Comparison of ENCODE assay signal across 25 mouse cellular contexts in genomic region chr14:71326521-71327105, GRCm38 (mm10).
DNase-seq lines count a peak whose midpoint lies in the region; ATAC-seq lines count a peak whose summit lies in the region.
"Had no signal": no experiment of that assay in that cellular context is flagged by ENCODE, and none has a peak within 500 bp of the region (broad histone marks: within the 10 kb centered on the region; RNA-seq: fewer than 3 reads in every experiment).

No protein-coding gene starts in this region.

- H3K9ac ChIP-seq in forebrain, embryonic 12.5 days, result no peak overlapping the region
- H3K9ac ChIP-seq: forebrain, postnatal 0 days; heart, embryonic 12.5 days; limb, embryonic 13.5 days; liver, embryonic 12.5 days; midbrain, embryonic 13.5 days had no signal

- no peaks in the 10 kb centered on the region for H3K36me3 ChIP-seq in forebrain, embryonic 12.5 days (replicated peaks)
- H3K36me3 ChIP-seq: embryonic facial prominence, embryonic 10.5 days; forebrain, embryonic 10.5 days; heart, embryonic 12.5 days; limb, embryonic 13.5 days; liver, embryonic 12.5 days; midbrain, embryonic 13.5 days had no signal

- DNase-seq in adrenal gland, adult 8-10 months, result peak; percentile 20
- no peak for DNase-seq in adrenal gland, adult 18-20 months (ENCODE audit: low spot score in 2 of 2)
- DNase-seq in left cerebral cortex, adult 18-20 months (ENCODE audit: low spot score in 2 of 2), result peak; percentile 24 to 41
- no peak for DNase-seq in left cerebral cortex, adult 11 months (ENCODE audit: low spot score)
- DNase-seq in 3T3-L1 (ENCODE audit: low read depth, low spot score) (peak; percentile 73), MN1 (ENCODE audit: low spot score) (no peak)
- DNase-seq in adrenal gland, postnatal 25 days, result peak; percentile 36
- DNase-seq: cerebellum, adult 2 months; forebrain, postnatal 0 days; heart, adult 18-20 months; kidney, adult 9 months; kidney, postnatal 14 days; lung, adult 18-20 months; lung, postnatal 14 days; thymus, adult 2 months; thymus, postnatal 4 days had no signal

- no peak overlapping the region for H3K4me2 ChIP-seq in forebrain, embryonic 12.5 days
- H3K4me2 ChIP-seq: heart, embryonic 12.5 days; limb, embryonic 13.5 days; liver, embryonic 12.5 days; midbrain, embryonic 13.5 days had no signal

- no peak overlapping the region for H3K4me3 ChIP-seq in forebrain, embryonic 12.5 days (replicated peaks)
- H3K4me3 ChIP-seq: embryonic facial prominence, embryonic 10.5 days; forebrain, embryonic 10.5 days; heart, embryonic 12.5 days; limb, embryonic 13.5 days; liver, embryonic 12.5 days; midbrain, embryonic 13.5 days had no signal

- WGBS in forebrain, embryonic 12.5 days, result 90% methylated on average over 2 of the region's 2 CpGs

- no peak for ATAC-seq in forebrain, embryonic 12.5 days (ENCODE audit: low FRiP score)
- ATAC-seq: forebrain, postnatal 0 days; hindbrain, postnatal 0 days; intestine, embryonic 16.5 days; liver, embryonic 12.5 days; midbrain, embryonic 13.5 days had no signal

- H3K27ac ChIP-seq in forebrain, embryonic 12.5 days, result no peak overlapping the region
- H3K27ac ChIP-seq: embryonic facial prominence, embryonic 10.5 days; forebrain, embryonic 10.5 days; hindbrain, postnatal 0 days; limb, embryonic 13.5 days; liver, embryonic 12.5 days; midbrain, embryonic 13.5 days had no signal

- H3K4me1 ChIP-seq in forebrain, embryonic 12.5 days, result no peaks in the 10 kb centered on the region
- H3K4me1 ChIP-seq: embryonic facial prominence, embryonic 10.5 days; forebrain, embryonic 10.5 days; heart, embryonic 12.5 days; limb, embryonic 13.5 days; liver, embryonic 12.5 days; midbrain, embryonic 13.5 days had no signal

- no peaks in the 10 kb centered on the region for H3K9me3 ChIP-seq in forebrain, embryonic 12.5 days
- H3K9me3 ChIP-seq: embryonic facial prominence, embryonic 10.5 days; forebrain, embryonic 10.5 days; heart, embryonic 12.5 days; liver, embryonic 12.5 days; midbrain, embryonic 13.5 days had no signal

- H3K27me3 ChIP-seq in forebrain, embryonic 12.5 days, result no peaks in the 10 kb centered on the region
- H3K27me3 ChIP-seq: heart, embryonic 12.5 days; limb, embryonic 13.5 days; liver, embryonic 12.5 days; midbrain, embryonic 13.5 days had no signal

Comparison
In these comparisons a context has a peak if more than half of its experiments do, and no peak if none do; other contexts are left out.
1. DNase-seq: peak in adrenal gland, adult 8-10 months (single experiment), left cerebral cortex, adult 18-20 months (2 of 2), 3T3-L1 (single experiment) and adrenal gland, postnatal 25 days (single experiment); none in adrenal gland, adult 18-20 months (0 of 2), left cerebral cortex, adult 11 months (single experiment) and MN1 (single experiment).